Mouse (Mus musculus) mature B cell (primary cell): ENCODE measurements around the gene Pitpna.

Experiments used
- in situ Hi-C: fragments of 300-500 bp; cut with MboI; formaldehyde crosslinking; loops from 2 replicates; pipeline ENCODE4 v1.14.3; 2019

Pitpna gene

GRCm38 (mm10) chr11:75631561-75632225 lies 43.8 kb downstream of the Pitpna start:
- in situ Hi-C loops, result no loop called here

- in situ Hi-C loops, result no loop called here
Observed at GRCm38 (mm10) chr11:75632921-75633320, 45.0 kb downstream of the Pitpna start.

- in situ Hi-C loops, result no loop called here
Observed at GRCm38 (mm10) chr11:75634801-75635200, 46.9 kb downstream of the Pitpna start.

DNA sequence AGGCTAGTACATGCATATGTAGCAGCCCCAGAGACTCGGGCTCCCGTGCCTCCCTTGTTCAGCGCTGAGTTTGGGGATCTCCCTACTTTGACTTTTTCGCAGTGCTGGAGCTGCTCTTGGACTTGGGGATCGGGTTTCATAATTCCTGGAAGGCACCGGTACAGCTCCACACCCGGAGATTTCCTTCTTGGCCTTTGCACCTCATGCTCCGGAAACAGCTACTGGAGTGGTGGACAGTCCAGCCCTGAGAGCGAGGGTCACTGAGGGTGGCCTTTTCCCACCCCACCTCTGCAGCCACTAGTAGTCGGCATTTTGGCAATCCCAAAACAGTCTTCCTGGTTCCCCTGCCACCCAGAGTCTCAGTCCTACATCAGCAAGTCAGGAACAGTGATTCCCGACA lies 47.4 kb downstream of the Pitpna start:
- in situ Hi-C loops, result no loop called here

DNA sequence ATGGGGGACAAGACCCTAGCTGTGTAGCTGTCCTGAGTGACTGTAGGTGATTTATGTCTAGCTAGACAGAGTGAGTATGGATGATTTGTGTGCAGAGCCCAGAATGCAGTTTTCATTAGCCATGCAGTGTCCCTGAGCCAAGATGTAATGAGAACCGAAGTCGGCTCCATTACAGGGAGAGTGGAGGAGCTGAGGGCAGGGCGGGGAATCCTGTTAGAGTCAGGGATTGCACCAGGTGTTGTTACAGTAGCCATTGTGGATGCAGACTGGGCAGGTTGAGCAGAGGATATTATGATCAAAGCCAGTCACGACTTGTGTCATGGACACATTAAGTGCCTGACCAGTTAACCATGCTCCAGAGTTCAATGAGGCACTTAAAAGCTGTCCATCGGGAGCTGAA lies 55.4 kb downstream of the Pitpna start:
- in situ Hi-C loops, result no loop called here

DNA sequence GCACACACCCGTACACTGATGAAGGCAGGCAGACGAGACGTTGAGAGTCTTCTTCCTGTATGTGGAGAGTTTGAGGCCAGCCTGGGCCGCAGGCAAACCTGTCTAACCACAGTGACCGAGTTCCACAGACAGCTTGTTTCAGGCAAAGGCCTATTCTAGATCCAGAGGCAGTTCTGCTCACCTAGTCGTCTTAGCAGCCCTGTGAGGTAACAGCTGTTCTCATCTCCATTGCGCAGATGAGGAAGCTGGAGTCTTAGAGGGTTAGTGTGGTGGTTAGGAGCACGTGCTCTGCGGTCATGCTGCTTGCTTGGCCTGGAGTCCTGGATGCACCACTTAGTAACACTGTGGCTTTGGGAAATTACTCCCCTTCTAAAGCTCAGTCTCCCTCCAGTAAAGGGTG lies 56.8 kb downstream of the Pitpna start:
- in situ Hi-C loops, result no loop called here

DNA sequence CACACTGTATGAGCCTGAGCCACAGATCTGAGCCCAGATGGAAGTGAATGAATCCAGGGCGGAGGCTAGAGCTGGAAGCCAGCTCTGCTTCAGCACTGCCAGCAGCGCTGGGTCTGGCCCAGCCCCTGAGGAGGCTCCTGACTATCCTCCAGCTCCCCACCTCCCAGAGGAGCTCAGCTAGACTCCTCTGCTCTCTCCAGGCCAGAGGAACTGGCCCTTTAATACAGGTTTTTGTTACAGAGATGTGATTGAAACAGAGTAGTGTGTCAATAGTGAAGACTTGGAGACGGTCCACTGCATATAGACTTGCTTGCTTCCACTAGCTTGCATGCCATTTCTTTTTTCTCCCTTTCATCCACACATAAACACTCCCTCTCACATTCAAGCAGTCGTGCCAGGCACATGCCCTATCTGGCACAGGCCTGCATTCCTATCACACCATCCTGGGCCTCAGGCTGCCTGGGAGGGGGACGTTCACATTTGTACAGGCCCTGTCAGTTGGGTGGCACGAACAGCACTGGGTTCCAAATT lies 59.8 kb downstream of the Pitpna start:
- in situ Hi-C loops, result no loop called here

DNA sequence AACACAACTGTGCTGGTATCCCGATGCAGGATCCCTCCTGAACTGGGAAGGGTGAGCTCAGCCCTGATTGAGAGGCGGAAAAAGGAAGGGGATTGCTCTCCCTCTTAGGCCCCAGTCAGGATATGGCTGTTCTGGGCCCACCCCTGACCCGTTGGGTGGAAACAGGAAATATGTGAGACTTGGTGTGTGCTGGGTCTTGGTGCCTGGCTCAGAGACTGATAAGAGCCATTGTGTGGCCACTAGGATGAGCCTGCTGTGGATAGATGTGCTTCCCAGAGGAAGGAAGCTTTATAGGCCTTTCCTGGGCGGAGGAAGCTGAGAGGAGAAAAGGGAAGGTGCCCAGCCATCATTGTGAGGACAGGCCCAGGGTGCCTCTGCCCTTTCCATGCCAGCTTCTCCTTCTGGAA lies 61.3 kb downstream of the Pitpna start:
- in situ Hi-C loops, result no loop called here

DNA sequence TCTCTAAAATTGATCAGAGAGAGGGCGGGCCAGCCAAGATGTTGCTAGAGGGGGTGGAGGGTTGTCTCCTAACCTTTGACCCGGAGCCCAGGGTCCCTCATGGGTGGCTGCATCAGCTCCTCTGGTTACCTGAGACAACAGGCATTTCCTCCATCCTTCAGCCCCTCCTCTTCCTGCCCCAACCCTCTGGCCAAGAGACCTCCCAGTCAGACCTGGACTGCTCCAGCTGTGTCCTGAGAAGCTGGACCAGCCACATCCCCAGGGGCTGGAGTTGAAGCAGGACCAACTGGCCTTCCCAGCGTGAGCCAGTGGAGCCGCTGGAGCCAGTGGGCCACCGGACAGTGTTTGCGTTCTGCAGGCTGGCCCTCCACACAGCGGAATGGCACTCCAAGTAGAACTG lies 62.4 kb downstream of the Pitpna start, which contains the start of gene Myo1c:
TSS of gene Myo1c (plus strand) at position 194 of the 400 bp plus-strand sequence.
- in situ Hi-C loops, result no loop called here

DNA sequence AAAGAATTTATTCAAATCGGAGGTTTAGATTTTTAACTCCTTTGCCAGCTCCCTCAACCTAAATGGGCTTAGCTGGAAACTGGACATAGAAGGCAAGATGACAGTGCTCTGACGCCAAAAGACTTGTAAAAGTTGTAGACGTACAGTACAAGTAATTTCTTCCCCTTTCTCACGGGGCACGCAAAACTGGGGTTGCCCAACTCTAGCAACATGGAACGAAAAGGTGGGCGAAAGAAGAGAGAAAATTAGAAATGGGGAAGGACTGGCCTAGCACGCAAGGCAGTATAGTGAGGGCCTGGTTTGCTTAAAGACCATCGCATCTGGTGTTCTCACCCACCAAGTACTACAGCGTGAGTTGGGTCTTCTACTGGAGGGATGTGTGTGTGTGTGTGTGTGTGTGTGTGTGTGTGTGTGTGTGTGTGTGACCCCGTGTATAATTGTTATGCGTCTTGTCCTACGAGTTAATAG lies 63.1 kb downstream of the Pitpna start:
- in situ Hi-C loops, result no loop called here

- in situ Hi-C loops, result no loop called here
Observed at GRCm38 (mm10) chr11:75651426-75652221, 63.7 kb downstream of the Pitpna start.

GRCm38 (mm10) chr11:75652222-75652941 lies 64.5 kb downstream of the Pitpna start:
- in situ Hi-C loops, result no loop called here

- in situ Hi-C loops, result no loop called here
Observed at GRCm38 (mm10) chr11:75652942-75653684, 65.2 kb downstream of the Pitpna start.

- in situ Hi-C loops, result no loop called here
Observed at GRCm38 (mm10) chr11:75653781-75654470, 66.0 kb downstream of the Pitpna start.

GRCm38 (mm10) chr11:75654471-75655390 lies 66.8 kb downstream of the Pitpna start:
- in situ Hi-C loops, result no loop called here

DNA sequence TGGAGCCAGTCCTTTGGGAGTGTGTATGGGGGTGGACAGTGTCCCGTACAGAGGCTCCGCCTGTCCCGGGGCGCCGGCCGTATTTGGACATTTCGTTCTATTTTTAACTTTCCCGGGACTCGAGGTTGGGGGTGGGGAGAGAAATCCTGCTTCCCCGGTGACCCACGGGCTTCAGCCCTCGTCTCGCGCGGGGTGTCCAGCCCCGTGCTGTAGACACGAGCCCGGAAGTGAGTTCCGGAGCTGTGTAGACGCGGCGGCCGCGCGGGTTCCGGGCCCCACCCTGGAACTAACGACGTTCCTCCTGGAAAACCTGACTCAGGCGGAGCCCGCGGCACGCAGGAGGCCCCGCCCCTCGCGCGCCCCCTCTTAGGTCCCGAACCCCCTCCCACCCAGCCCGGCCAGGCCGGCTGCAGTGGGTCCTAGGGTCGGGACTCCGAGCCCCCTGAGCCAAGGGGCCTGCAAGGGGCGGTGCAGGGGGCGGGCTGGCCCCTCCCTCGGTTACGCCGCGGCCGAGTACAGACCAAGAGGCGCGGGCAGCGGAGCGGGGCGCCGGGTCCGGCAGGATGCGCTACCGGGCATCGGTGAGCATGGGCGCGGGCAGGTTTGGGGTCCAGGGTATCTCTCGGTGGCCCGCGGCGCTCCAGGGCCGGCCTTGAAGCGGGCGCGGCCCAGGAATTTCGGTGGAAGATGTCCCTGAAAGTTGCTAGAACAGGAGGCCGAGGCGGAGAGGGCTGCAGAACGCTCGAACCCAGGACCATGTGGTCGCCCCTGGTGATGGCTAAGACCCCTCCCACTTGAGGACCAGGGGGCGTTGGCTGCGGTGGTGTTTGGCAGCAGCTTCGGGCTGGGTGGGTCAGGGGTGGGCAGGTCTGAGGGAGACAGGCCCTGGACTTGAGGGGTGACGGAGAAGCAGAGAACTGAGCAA lies 68.0 kb downstream of the Pitpna start:
- in situ Hi-C loops, result no loop called here

- in situ Hi-C loops, result no loop called here
Observed at GRCm38 (mm10) chr11:75656621-75657590, 69.0 kb downstream of the Pitpna start.

GRCm38 (mm10) chr11:75657841-75658240 lies 69.9 kb downstream of the Pitpna start:
- in situ Hi-C loops, result no loop called here
